Mouse (Mus musculus) embryonic fibroblast, embryonic 13.5 days (primary cell): ENCODE data around the gene Srebf2. TPM values are rescaled to one million over a fixed set of nuclear protein-coding genes. Genes with fewer than 3 reads are reported as not detected.

Experiments
- H3K27ac ChIP-seq: 2 replicates; pipeline ENCODE4 v1.5.1; 2012; ENCODE audit warnings: low read length, control low read depth, inconsistent platforms; ENCODE audit not compliant: insufficient read depth
- H3K4me1 ChIP-seq: 2 replicates; pipeline ENCODE4 v1.6.1; 2011; ENCODE audit warnings: low read length; ENCODE audit not compliant: control insufficient read depth, insufficient read depth
- H3K4me3 ChIP-seq: 2 replicates; pipeline ENCODE4 v1.5.1; 2011; ENCODE audit warnings: mild to moderate bottlenecking, control low read depth, low read length; ENCODE audit not compliant: insufficient read depth
- CTCF ChIP-seq: IDR thresholded peaks from 2 replicates; pipeline ENCODE4 v1.5.1; 2011; ENCODE audit warnings: mild to moderate bottlenecking, control low read depth, low read length, moderate library complexity, borderline replicate concordance; ENCODE audit not compliant: insufficient read depth
- POLR2A ChIP-seq: IDR thresholded peaks from 2 replicates; pipeline ENCODE4 v1.6.1; 2011; ENCODE audit warnings: low read depth, mild to moderate bottlenecking, control low read depth, low read length, moderate library complexity
- polyA plus RNA-seq: library from polyadenylated mRNA; stranded (reverse); fragments of >200 nt; gene quantifications from 2 replicates; pipeline ENCODE4 v1.2.4, GENCODE M21; 2011; ENCODE audit warnings: low read depth; ENCODE audit not compliant: missing spikeins, insufficient read length

Gene Srebf2
- polyA plus RNA-seq, 1 experiment, result 87.3 TPM

DNA sequence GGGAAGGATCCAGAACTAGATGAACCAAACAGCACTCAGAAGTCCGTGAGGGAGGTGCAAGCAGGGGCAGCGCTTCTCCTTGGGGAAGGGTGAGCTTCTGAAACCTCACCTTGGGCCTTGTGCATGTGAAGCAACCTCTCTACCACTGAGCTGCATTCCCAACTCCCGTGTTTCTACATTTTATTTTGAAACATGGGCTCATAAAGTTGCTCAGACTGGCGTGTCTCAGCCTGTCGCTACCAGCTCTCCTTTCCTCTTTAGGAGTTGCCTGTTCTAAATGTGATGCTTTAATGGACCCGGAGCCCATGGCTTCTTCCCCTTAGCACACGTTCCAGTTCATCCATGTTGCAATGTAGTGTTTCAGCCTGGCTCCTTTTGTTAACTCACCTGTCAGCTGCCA lies 5.5 kb downstream of the Srebf2 start:
- Histone ChIP-seq H3K4me3 (no peak overlapping the region), H3K4me1 (no peaks in the 10 kb centered on the region), H3K27ac (no peak overlapping the region)
- TF ChIP-seq CTCF (no peak), POLR2A (no peak)

DNA sequence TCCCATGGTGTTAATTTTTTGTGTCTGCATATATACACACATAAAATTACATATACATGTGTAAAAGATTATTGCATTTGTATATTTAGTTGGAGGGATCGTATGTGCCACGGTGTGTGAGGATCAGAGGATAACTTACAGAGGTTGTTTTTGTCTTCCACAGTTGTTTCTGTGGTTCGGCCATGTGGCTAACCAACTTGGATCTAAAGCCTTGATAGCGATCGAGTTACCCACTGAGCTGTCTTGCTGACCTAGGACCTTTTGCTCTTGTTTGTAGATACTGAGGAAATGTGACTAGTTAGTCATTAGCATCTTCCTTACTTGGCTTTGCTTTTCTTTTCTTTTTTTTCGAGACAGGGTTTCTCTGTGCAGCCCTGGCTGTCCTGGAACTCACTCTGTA lies 9.3 kb downstream of the Srebf2 start:
- Histone ChIP-seq H3K27ac (no peak overlapping the region), H3K4me1 (peaks cover 27% of the 10 kb centered on the region), H3K4me3 (no peak overlapping the region)
- TF ChIP-seq POLR2A (no peak), CTCF (no peak)

DNA sequence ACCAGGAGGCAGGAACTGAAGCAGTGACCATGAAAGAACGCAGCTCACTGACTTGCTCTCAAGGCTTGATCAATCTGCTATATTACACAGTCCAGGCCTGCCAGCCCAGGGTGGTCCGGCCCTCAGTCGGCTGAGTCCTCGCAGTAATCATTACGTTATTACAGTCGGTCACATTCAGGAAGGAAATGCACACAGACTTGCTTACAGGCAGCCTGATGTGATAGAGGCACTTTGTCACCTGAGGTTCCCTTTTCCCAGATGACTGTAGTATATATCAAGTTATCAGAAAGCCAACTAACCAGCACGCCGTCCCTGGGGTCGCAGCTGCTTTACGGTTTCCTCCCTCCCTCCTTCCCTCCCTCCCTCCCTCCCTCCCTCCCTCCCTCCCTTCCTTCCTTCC lies 9.9 kb downstream of the Srebf2 start:
- H3K27ac ChIP-seq, result no peak overlapping the region
- peaks cover 30% of the 10 kb centered on the region for H3K4me1 ChIP-seq
- no peak overlapping the region for H3K4me3 ChIP-seq
- TF ChIP-seq POLR2A (no peak), CTCF (no peak)

DNA sequence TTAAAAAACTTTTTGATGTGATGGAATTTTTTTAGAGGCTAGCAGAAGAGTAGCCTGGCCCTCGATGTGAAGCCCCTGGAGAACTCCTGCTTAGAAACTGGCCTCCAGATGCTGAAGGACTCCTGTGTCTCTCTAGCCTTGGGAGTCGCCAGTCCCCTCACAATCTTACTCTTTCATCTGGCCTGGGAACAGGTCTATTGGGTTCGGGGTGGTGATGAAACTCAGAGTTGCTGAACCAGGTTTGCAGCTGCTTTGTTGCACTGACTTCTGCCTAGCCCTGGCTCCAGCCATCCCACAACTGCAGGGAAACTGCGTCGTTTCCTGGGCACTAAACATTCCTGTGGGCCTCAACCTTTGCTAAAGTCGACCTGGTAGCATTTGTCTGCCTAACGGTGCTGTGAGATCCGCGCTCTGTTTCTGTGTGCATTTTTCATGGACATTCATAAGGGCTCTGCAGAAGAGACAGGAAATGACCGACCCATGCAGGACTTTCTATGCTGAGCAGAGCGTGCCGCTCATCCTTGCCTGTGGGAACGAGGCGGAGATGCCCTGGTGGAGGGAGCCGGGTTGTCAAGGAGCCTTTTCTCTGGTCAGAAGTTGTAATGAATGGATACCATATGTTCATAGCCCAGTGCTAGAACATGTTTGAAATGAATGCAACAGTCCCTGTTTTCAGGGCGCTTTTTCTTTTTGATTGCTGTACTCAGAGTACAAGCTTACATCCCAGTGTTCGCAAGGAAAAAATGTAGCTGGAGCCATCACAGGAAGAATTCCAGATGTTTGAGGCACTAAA lies 11.5 kb downstream of the Srebf2 start:
- peaks cover 32% of the 10 kb centered on the region for H3K4me1 ChIP-seq
- TF ChIP-seq CTCF (no peak), POLR2A (no peak)
- peak overlapping the region; percentile 7; the same call in 1 of the 2 replicates for H3K27ac ChIP-seq
- no peak overlapping the region for H3K4me3 ChIP-seq

DNA sequence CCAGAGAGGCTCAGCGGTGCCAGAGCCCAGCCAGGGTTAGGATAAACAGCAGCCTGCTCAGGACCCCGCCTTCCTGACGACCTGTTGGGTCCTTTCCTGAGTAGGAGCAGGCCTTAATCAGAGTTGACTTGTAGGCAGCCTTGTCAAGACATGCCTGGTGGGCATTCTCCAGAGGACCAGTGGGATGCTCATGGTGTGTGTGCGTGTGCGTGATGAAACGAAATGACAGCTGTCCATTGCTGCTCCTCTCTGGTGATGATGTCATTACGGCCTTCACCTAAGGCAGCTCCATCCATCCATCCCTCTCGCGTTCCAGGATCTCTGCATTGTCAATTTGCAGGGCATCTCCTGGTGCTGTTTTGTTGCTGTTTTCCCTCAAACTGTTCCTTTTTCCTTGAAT lies 12.5 kb downstream of the Srebf2 start:
- peaks cover 35% of the 10 kb centered on the region for H3K4me1 ChIP-seq
- no peak overlapping the region for H3K4me3 ChIP-seq
- H3K27ac ChIP-seq, result no peak overlapping the region
- no peak for TF ChIP-seq CTCF
- no peak for TF ChIP-seq POLR2A

DNA sequence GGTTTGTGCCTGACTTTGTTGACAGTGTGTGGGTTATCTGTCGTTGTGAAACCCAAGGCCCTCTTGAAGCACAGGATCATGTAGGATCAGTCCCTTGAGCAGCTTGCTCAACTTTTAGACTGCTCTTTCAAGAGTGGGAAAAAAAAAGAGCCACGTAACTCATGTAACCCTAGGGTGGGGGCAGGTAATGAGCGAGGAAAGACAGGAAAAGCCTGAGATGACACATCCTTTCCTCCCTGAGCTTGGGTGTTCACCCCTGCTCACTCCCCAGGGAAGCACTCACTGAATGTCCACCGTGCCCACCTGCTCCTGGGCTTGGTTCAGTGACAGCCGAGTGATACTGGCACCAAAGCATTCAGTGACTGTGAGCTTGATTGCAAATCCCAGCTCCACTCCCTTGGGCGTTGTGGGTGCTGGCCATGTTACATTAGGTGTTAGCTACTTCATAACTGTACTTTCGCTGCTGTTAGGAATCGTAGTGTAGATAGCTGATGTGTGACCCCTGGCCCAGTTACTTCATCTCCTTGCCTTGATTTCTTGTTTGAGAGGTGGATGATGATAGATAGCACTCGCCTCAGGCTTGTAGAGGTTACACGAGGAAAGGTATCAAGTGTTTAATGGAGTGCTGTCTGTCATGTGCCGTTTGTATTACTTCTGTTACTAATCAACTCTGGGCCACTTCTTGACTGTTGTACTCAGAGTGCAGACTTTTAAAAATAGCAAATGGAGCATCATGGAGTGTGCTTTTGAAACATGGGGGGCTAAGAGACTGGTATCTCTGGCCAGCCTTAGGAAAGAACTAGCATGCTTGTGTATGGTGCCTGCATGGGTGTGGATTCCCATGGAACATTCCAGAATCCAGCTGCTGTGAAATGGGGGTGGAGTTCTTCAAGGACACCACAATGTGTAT lies 14.0 kb downstream of the Srebf2 start:
- Histone ChIP-seq H3K4me3 (no peak overlapping the region), H3K27ac (no peak overlapping the region), H3K4me1 (peaks cover 35% of the 10 kb centered on the region)

DNA sequence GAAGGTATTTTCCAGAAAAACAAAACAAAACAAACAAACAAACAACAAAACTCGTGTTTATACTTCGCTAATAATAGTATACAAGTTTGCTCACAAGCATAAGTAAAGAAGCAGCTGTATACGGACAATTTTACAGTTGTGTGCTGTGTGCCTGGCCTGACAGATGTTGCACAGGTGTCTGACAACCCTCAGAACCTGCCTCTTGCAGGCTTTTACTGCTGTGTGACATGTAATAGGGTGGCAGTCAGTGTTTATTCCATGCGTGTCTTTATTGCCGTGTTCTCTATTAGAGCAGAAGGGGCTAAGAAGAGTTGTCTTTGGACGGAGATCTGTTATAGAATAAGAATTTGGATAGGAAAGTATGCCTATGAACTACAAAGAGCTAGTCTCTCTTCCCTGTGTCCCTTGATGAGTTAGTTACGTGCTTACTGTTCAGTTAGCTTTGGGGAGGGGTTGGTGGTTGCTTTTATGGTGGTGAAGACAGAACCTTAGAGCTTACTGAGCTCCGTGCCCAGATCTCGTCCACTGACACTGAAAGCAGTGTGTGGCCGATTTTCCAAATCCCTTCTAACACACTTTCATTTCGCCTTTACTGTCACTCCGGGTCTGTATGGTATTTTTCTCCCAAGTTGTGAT lies 15.1 kb downstream of the Srebf2 start:
- no peak overlapping the region for H3K4me3 ChIP-seq
- H3K4me1 ChIP-seq, result peaks cover 35% of the 10 kb centered on the region
- TF ChIP-seq POLR2A, result no peak
- TF ChIP-seq CTCF, result no peak
- no peak overlapping the region for H3K27ac ChIP-seq

More for the DNA sequence above, 14.0 kb downstream of the Srebf2 start:
- TF ChIP-seq POLR2A (no peak), CTCF (no peak)

DNA sequence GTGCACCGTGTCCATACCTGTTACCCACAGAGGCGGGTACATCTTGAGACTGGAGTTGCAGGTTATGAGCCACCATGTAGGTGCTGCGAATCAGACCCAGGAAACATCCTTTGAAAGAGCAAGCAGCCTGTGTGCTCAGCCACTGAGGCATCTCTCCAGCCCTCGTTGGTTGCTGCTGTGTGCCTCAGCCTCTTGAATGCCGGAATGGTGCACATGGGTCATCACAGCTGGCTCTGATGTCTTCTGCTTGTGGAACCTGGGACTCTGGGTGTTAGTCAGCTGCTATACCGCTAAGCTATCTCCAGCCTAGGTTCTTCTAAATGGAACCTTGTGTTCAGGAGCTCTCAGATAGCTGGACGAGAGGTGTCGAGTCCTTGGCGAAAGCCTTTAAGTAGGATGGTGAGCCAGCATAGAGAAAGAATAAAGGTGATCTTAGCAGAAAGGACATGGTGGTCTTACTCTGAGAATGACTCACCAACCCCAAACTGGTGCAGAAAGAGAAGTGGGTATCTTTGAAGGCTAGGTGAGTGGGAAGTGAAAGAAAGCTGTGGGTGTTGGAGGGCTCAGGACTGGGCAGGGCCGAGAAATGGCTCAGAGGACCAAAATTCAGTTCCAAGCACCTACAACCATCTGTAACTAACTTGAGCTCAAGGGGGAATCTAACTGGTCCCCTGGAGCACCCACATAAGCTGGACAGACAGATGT lies 16.5 kb downstream of the Srebf2 start:
- TF ChIP-seq POLR2A (no peak), CTCF (no peak)
- H3K4me1 ChIP-seq, result peaks cover 30% of the 10 kb centered on the region
- H3K4me3 ChIP-seq, result no peak overlapping the region
- H3K27ac ChIP-seq, result no peak overlapping the region

DNA sequence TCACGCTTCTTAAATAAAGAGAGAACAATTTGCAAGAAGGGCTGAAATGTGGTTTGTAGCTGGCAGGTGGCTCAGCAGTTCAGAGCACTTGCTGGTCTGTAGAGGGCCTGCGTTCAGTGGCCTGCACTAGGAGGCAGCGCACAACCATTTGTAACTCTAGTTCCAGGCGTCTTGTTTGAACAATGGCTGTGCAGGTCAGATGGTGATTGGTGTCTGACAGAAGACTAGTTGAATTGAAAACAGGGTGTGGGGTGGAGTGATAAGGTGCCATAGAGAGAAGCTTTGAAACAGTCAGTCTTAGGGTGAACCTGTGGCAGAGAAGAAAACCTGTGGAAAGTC lies 17.0 kb downstream of the Srebf2 start:
- H3K27ac ChIP-seq, result no peak overlapping the region
- peaks cover 28% of the 10 kb centered on the region for H3K4me1 ChIP-seq
- H3K4me3 ChIP-seq, result no peak overlapping the region
- TF ChIP-seq CTCF, result no peak
- TF ChIP-seq POLR2A, result no peak
